ENCODE assay signal across 18 mouse cellular contexts in genomic region chr11:55450311-55450710, GRCm38 (mm10). TPM values are rescaled to one million over a fixed set of nuclear protein-coding genes. Genes with fewer than 3 reads are reported as not detected.
DNase-seq lines count a peak whose midpoint lies in the region; ATAC-seq and TF ChIP-seq lines count a peak whose summit lies in the region.
"Had no signal": no experiment of that assay in that cellular context is flagged by ENCODE, and none has a peak within 500 bp of the region (broad histone marks: within the 10 kb centered on the region; RNA-seq: fewer than 3 reads in every experiment).

No protein-coding gene starts in this region.

- H3K4me2 ChIP-seq in kidney, embryonic 14.5 days (replicated peaks; ENCODE audit: low read depth, low read length): no peak overlapping the region
- no peak overlapping the region for H3K4me2 ChIP-seq in midbrain, embryonic 11.5 days
- H3K4me2 ChIP-seq in midbrain, embryonic 13.5 days (replicated peaks): no peak overlapping the region
- no peak overlapping the region for H3K4me2 ChIP-seq in neural tube, embryonic 15.5 days
- H3K4me2 ChIP-seq: embryonic facial prominence, embryonic 13.5 days; heart, embryonic 11.5 days; liver, embryonic 12.5 days; lung, embryonic 14.5 days had no signal

- H3K9me3 ChIP-seq in kidney, embryonic 14.5 days (ENCODE audit: control insufficient read depth, low read length): no peaks in the 10 kb centered on the region
- no peaks in the 10 kb centered on the region for H3K9me3 ChIP-seq in midbrain, embryonic 11.5 days (ENCODE audit: control insufficient read depth, low read length)
- H3K9me3 ChIP-seq in midbrain, embryonic 13.5 days: no peaks in the 10 kb centered on the region
- no peaks in the 10 kb centered on the region for H3K9me3 ChIP-seq in neural tube, embryonic 15.5 days (replicated peaks)
- H3K9me3 ChIP-seq: embryonic facial prominence, embryonic 13.5 days; liver, embryonic 12.5 days had no signal

- no peaks in the 10 kb centered on the region for H3K27me3 ChIP-seq in kidney, embryonic 14.5 days (ENCODE audit: control insufficient read depth, insufficient read depth, low read length)
- no peaks in the 10 kb centered on the region for H3K27me3 ChIP-seq in midbrain, embryonic 11.5 days (ENCODE audit: control insufficient read depth, insufficient read depth, low read length)
- no peaks in the 10 kb centered on the region for H3K27me3 ChIP-seq in midbrain, embryonic 13.5 days
- H3K27me3 ChIP-seq in neural tube, embryonic 15.5 days (replicated peaks): no peaks in the 10 kb centered on the region
- H3K27me3 ChIP-seq: CH12.LX; embryonic facial prominence, embryonic 13.5 days; liver, embryonic 12.5 days; Patski had no signal

- H3K27ac ChIP-seq in gastrocnemius, adult 2 months: peak overlapping the region; percentile 81
- H3K27ac ChIP-seq in kidney, embryonic 14.5 days (ENCODE audit: low read depth, low read length): peak overlapping the region; percentile 47; the same call in 1 of the 2 replicates
- H3K27ac ChIP-seq in midbrain, embryonic 11.5 days (ENCODE audit: low read depth, low read length): no peak overlapping the region
- no peak overlapping the region for H3K27ac ChIP-seq in midbrain, embryonic 13.5 days
- H3K27ac ChIP-seq in neural tube, embryonic 15.5 days (replicated peaks): no peak overlapping the region
- H3K27ac ChIP-seq: embryonic facial prominence, embryonic 13.5 days; liver, embryonic 12.5 days had no signal

- H3K4me1 ChIP-seq in kidney, embryonic 14.5 days (ENCODE audit: control insufficient read depth, insufficient read depth, low read length): no peaks in the 10 kb centered on the region
- no peaks in the 10 kb centered on the region for H3K4me1 ChIP-seq in midbrain, embryonic 11.5 days (ENCODE audit: control insufficient read depth, insufficient read depth, low read length)
- no peaks in the 10 kb centered on the region for H3K4me1 ChIP-seq in midbrain, embryonic 13.5 days (replicated peaks)
- no peaks in the 10 kb centered on the region for H3K4me1 ChIP-seq in neural tube, embryonic 15.5 days

- H3K4me3 ChIP-seq in gastrocnemius, adult 2 months: peak overlapping the region; percentile 32
- H3K4me3 ChIP-seq in kidney, embryonic 14.5 days (ENCODE audit: low read length): no peak overlapping the region
- H3K4me3 ChIP-seq in midbrain, embryonic 11.5 days (ENCODE audit: low read depth, low read length): no peak overlapping the region
- H3K4me3 ChIP-seq in midbrain, embryonic 13.5 days (replicated peaks): no peak overlapping the region
- no peak overlapping the region for H3K4me3 ChIP-seq in neural tube, embryonic 15.5 days (replicated peaks)
- H3K4me3 ChIP-seq: embryonic facial prominence, embryonic 13.5 days; liver, embryonic 12.5 days had no signal

- no peak for TF ChIP-seq CTCF in gastrocnemius, adult 2 months (IDR thresholded peaks at IDR 0.05)

- WGBS in kidney, embryonic 14.5 days: 75% methylated on average over 4 of the region's 4 CpGs
- WGBS in midbrain, embryonic 11.5 days: 80% methylated on average over 4 of the region's 4 CpGs
- WGBS in midbrain, embryonic 13.5 days: 72% methylated on average over 4 of the region's 4 CpGs
- 75% methylated on average over 4 of the region's 4 CpGs for WGBS in neural tube, embryonic 15.5 days

- intact Hi-C loops in gastrocnemius, adult 2 months (cut with DNase I): no loop called here

- ATAC-seq in kidney, embryonic 14.5 days (ENCODE audit: low FRiP score, low TSS enrichment): no peak
- no peak for ATAC-seq in midbrain, embryonic 11.5 days (ENCODE audit: low FRiP score)
- no peak for ATAC-seq in midbrain, embryonic 13.5 days
- ATAC-seq in neural tube, embryonic 15.5 days (ENCODE audit: low FRiP score): no peak
- ATAC-seq: intestine, embryonic 16.5 days; liver, embryonic 12.5 days; Patski had no signal

- H3K9ac ChIP-seq in kidney, embryonic 14.5 days (ENCODE audit: low read depth, low read length): no peak overlapping the region
- no peak overlapping the region for H3K9ac ChIP-seq in midbrain, embryonic 11.5 days (ENCODE audit: low read length)
- H3K9ac ChIP-seq in midbrain, embryonic 13.5 days (replicated peaks): no peak overlapping the region
- no peak overlapping the region for H3K9ac ChIP-seq in neural tube, embryonic 15.5 days (replicated peaks)
- H3K9ac ChIP-seq: embryonic facial prominence, embryonic 13.5 days; liver, embryonic 12.5 days; lung, embryonic 14.5 days had no signal

- DNase-seq in gastrocnemius, adult 2 months: no peak
- DNase-seq in gastrocnemius, postnatal 10 days: no peak
- DNase-seq in kidney, adult 18-20 months: no peak
- peak; percentile 47 for DNase-seq in midbrain, embryonic 11.5 days (ENCODE audit: low spot score, missing footprints)
- DNase-seq: cerebellum, adult 9-10 months; gastrocnemius, postnatal 36 days; spleen, adult 18-20 months; thymus, postnatal 25 days had no signal

- H3K36me3 ChIP-seq in kidney, embryonic 14.5 days (ENCODE audit: control insufficient read depth, insufficient read depth, low read length): peaks cover 27% of the 10 kb centered on the region
- no peaks in the 10 kb centered on the region; the same call in 1 of the 2 replicates for H3K36me3 ChIP-seq in midbrain, embryonic 11.5 days (ENCODE audit: control insufficient read depth, insufficient read depth, low read length)
- peaks cover 48% of the 10 kb centered on the region for H3K36me3 ChIP-seq in midbrain, embryonic 13.5 days
- H3K36me3 ChIP-seq in neural tube, embryonic 15.5 days: peaks cover 47% of the 10 kb centered on the region

RNA-seq across cellular contexts. Expression of gene Atox1, which starts 10.7 kb away (rescaled TPM):
- total RNA-seq in gastrocnemius, adult 2 months (2021): 10 to 100 TPM; 41.3 to 45.4 TPM
- 10 to 100 TPM; 66.8 to 84.1 TPM for total RNA-seq in gastrocnemius, postnatal 10 days (2021)
- polyA plus RNA-seq in kidney, embryonic 14.5 days (2014; fragmentation: Nextera tagmentation; extraction: Ambion mirVana): 389 and 470 TPM in 2 replicates
- 217 and 224 TPM in 2 replicates for polyA plus RNA-seq in midbrain, embryonic 11.5 days (2014; fragmentation: Nextera tagmentation; extraction: Ambion mirVana)
- polyA plus RNA-seq in midbrain, embryonic 13.5 days (2015; fragmentation: Nextera tagmentation; extraction: Ambion mirVana): 258 and 274 TPM in 2 replicates
- polyA plus RNA-seq in neural tube, embryonic 15.5 days (2015; fragmentation: Nextera tagmentation; extraction: Ambion mirVana): 303 and 338 TPM in 2 replicates

RNA-seq across cellular contexts. Expression of gene G3bp1, which starts 19.2 kb away (rescaled TPM):
- 10 to 100 TPM; 52.5 to 55.5 TPM for total RNA-seq in gastrocnemius, adult 2 months (2021)
- 10 to 100 TPM; 66.0 to 69.4 TPM for total RNA-seq in gastrocnemius, postnatal 10 days (2021)
- polyA plus RNA-seq in kidney, embryonic 14.5 days (2014; fragmentation: Nextera tagmentation; extraction: Ambion mirVana): 151 and 230 TPM in 2 replicates
- 241 and 244 TPM in 2 replicates for polyA plus RNA-seq in midbrain, embryonic 11.5 days (2014; fragmentation: Nextera tagmentation; extraction: Ambion mirVana)
- polyA plus RNA-seq in midbrain, embryonic 13.5 days (2015; fragmentation: Nextera tagmentation; extraction: Ambion mirVana): 145 and 147 TPM in 2 replicates
- polyA plus RNA-seq in neural tube, embryonic 15.5 days (2015; fragmentation: Nextera tagmentation; extraction: Ambion mirVana): 91.5 and 115 TPM in 2 replicates

RNA-seq across cellular contexts. Expression of gene Sparc, which starts 27.3 kb away (rescaled TPM):
- 100 to 1,000 TPM; 276 to 473 TPM for total RNA-seq in gastrocnemius, adult 2 months (2021)
- total RNA-seq in gastrocnemius, postnatal 10 days (2021): 1,000 to 10,000 TPM; 2,118 to 2,804 TPM
- 817 and 919 TPM in 2 replicates for polyA plus RNA-seq in kidney, embryonic 14.5 days (2014; fragmentation: Nextera tagmentation; extraction: Ambion mirVana)
- polyA plus RNA-seq in midbrain, embryonic 11.5 days (2014; fragmentation: Nextera tagmentation; extraction: Ambion mirVana): 411 and 428 TPM in 2 replicates
- 374 and 417 TPM in 2 replicates for polyA plus RNA-seq in midbrain, embryonic 13.5 days (2015; fragmentation: Nextera tagmentation; extraction: Ambion mirVana)
- polyA plus RNA-seq in neural tube, embryonic 15.5 days (2015; fragmentation: Nextera tagmentation; extraction: Ambion mirVana): 747 and 833 TPM in 2 replicates

Comparison
In these comparisons a context has a peak if more than half of its experiments do, and no peak if none do; other contexts are left out.
1. H3K27ac ChIP-seq: peak in gastrocnemius, adult 2 months (single experiment) and kidney, embryonic 14.5 days (single experiment); none in midbrain, embryonic 11.5 days (single experiment), midbrain, embryonic 13.5 days (single experiment) and neural tube, embryonic 15.5 days (single experiment).